8 mouse cellular contexts compared by ENCODE assay signal in genomic region chr6:91157237-91157570, GRCm38 (mm10). TPM values are rescaled to one million over a fixed set of nuclear protein-coding genes. Genes with fewer than 3 reads are reported as not detected.
A peak's percentile ranks its signal among the peaks of the same experiment; 100 is the strongest.
DNase-seq lines count a peak whose midpoint lies in the region; ATAC-seq and TF ChIP-seq lines count a peak whose summit lies in the region.

No protein-coding gene starts in this region.

- H3K4me2 ChIP-seq in kidney, postnatal 0 days (ENCODE audit: low read length), result peak overlapping the region; percentile 74
- H3K4me2 ChIP-seq in embryonic facial prominence, embryonic 11.5 days (ENCODE audit: low read depth, low read length), result peak overlapping the region; percentile 75
- H3K4me2 ChIP-seq in hindbrain, embryonic 15.5 days, result peak overlapping the region; percentile 74
- H3K4me2 ChIP-seq in midbrain, embryonic 16.5 days (ENCODE audit: low read length), result peak overlapping the region; percentile 90

- no peak for TF ChIP-seq CTCF in kidney, postnatal 0 days (IDR thresholded peaks at IDR 0.05; ENCODE audit: low read depth)

- no peak for ATAC-seq in kidney, postnatal 0 days (replicated peaks; ENCODE audit: low FRiP score, low read depth)
- ATAC-seq in embryonic facial prominence, embryonic 11.5 days (replicated peaks; ENCODE audit: insufficient number of reproducible peaks, low FRiP score, low TSS enrichment, low read depth), result no peak
- ATAC-seq in hindbrain, embryonic 15.5 days (ENCODE audit: low FRiP score, low read depth), result no peak
- ATAC-seq in midbrain, embryonic 16.5 days, result no peak
- ATAC-seq in granulocyte monocyte progenitor cell, adult 5-6 weeks (replicated peaks; ENCODE audit: poor library complexity, severe bottlenecking), result no peak

- no peaks in the 10 kb centered on the region for H3K36me3 ChIP-seq in kidney, postnatal 0 days (ENCODE audit: insufficient read depth, low read length)
- no peaks in the 10 kb centered on the region for H3K36me3 ChIP-seq in embryonic facial prominence, embryonic 11.5 days (replicated peaks; ENCODE audit: control insufficient read depth, insufficient read depth, low read depth, low read length)
- no peaks in the 10 kb centered on the region for H3K36me3 ChIP-seq in hindbrain, embryonic 15.5 days
- no peaks in the 10 kb centered on the region for H3K36me3 ChIP-seq in midbrain, embryonic 16.5 days (ENCODE audit: control insufficient read depth, insufficient read depth, low read length)

- no peaks in the 10 kb centered on the region for H3K9me3 ChIP-seq in kidney, postnatal 0 days (replicated peaks; ENCODE audit: low read length)
- H3K9me3 ChIP-seq in embryonic facial prominence, embryonic 11.5 days (replicated peaks; ENCODE audit: control insufficient read depth, low read length), result no peaks in the 10 kb centered on the region
- no peaks in the 10 kb centered on the region for H3K9me3 ChIP-seq in hindbrain, embryonic 15.5 days
- H3K9me3 ChIP-seq in midbrain, embryonic 16.5 days (replicated peaks; ENCODE audit: control insufficient read depth, low read length, poor library complexity, severe bottlenecking), result no peaks in the 10 kb centered on the region

- 34% methylated on average over 6 of the region's 6 CpGs for WGBS in kidney, postnatal 0 days
- WGBS in embryonic facial prominence, embryonic 11.5 days, result 26% methylated on average over 6 of the region's 6 CpGs
- 30% methylated on average over 6 of the region's 6 CpGs for WGBS in hindbrain, embryonic 15.5 days
- 36% methylated on average over 6 of the region's 6 CpGs for WGBS in midbrain, embryonic 16.5 days

- peak overlapping the region; percentile 52 for H3K4me3 ChIP-seq in kidney, postnatal 0 days (replicated peaks; ENCODE audit: low read depth, low read length)
- peak overlapping the region; percentile 62 for H3K4me3 ChIP-seq in embryonic facial prominence, embryonic 11.5 days (ENCODE audit: low read depth, low read length)
- H3K4me3 ChIP-seq in hindbrain, embryonic 15.5 days, result peak overlapping the region; percentile 62
- peak overlapping the region; percentile 71 for H3K4me3 ChIP-seq in midbrain, embryonic 16.5 days (ENCODE audit: low read depth, low read length)

- H3K27ac ChIP-seq in kidney, postnatal 0 days, result peak overlapping the region; percentile 87
- peak overlapping the region; percentile 72; the same call in 1 of the 2 replicates for H3K27ac ChIP-seq in embryonic facial prominence, embryonic 11.5 days (replicated peaks; ENCODE audit: low read depth, low read length)
- H3K27ac ChIP-seq in hindbrain, embryonic 15.5 days (replicated peaks), result peak overlapping the region; percentile 87
- H3K27ac ChIP-seq in midbrain, embryonic 16.5 days (ENCODE audit: low read length), result peak overlapping the region; percentile 87

- peaks cover 11% of the 10 kb centered on the region; the same call in 1 of the 2 replicates for H3K4me1 ChIP-seq in kidney, postnatal 0 days (replicated peaks; ENCODE audit: insufficient read depth, low read length)
- H3K4me1 ChIP-seq in embryonic facial prominence, embryonic 11.5 days (ENCODE audit: control insufficient read depth, insufficient read depth, low read length), result peaks cover 6% of the 10 kb centered on the region
- peaks cover 90% of the 10 kb centered on the region for H3K4me1 ChIP-seq in hindbrain, embryonic 15.5 days (replicated peaks)
- peaks cover 76% of the 10 kb centered on the region for H3K4me1 ChIP-seq in midbrain, embryonic 16.5 days (ENCODE audit: control insufficient read depth, insufficient read depth, low read length)

- peak overlapping the region; percentile 68 for H3K9ac ChIP-seq in kidney, postnatal 0 days (ENCODE audit: low read depth, low read length)
- H3K9ac ChIP-seq in embryonic facial prominence, embryonic 11.5 days (replicated peaks; ENCODE audit: low read length), result peak overlapping the region; percentile 70
- peak overlapping the region; percentile 70 for H3K9ac ChIP-seq in hindbrain, embryonic 15.5 days
- H3K9ac ChIP-seq in midbrain, embryonic 16.5 days (ENCODE audit: low read depth, low read length), result peak overlapping the region; percentile 88

- no peak for DNase-seq in kidney, postnatal 0 days (ENCODE audit: low spot score)
- no peak for DNase-seq in kidney, postnatal 14 days
- DNase-seq in embryonic facial prominence, embryonic 11.5 days (ENCODE audit: low spot score), result no peak
- DNase-seq in right cerebral cortex, postnatal 14 days, result no peak
- no peak for DNase-seq in adrenal gland, adult 8-10 months

- no peaks in the 10 kb centered on the region for H3K27me3 ChIP-seq in kidney, postnatal 0 days (ENCODE audit: insufficient read depth, low read length)
- H3K27me3 ChIP-seq in embryonic facial prominence, embryonic 11.5 days (ENCODE audit: control insufficient read depth, insufficient read depth, low read length), result no peaks in the 10 kb centered on the region
- H3K27me3 ChIP-seq in hindbrain, embryonic 15.5 days, result no peaks in the 10 kb centered on the region
- H3K27me3 ChIP-seq in midbrain, embryonic 16.5 days (ENCODE audit: control insufficient read depth, insufficient read depth, low read depth, low read length), result no peaks in the 10 kb centered on the region

RNA-seq across cellular contexts. Expression of gene Hdac11, which starts 0.7 kb away (rescaled TPM):
- 16.2 and 17.3 TPM in 2 replicates for polyA plus RNA-seq in kidney, postnatal 0 days (2015; fragmentation: Nextera tagmentation; extraction: Ambion mirVana)
- polyA plus RNA-seq in embryonic facial prominence, embryonic 11.5 days (2014; fragmentation: Nextera tagmentation; extraction: Ambion mirVana), result 11.0 TPM in 2 replicates
- 43.4 and 44.4 TPM in 2 replicates for polyA plus RNA-seq in hindbrain, embryonic 15.5 days (2015; fragmentation: Nextera tagmentation; extraction: Ambion mirVana)
- polyA plus RNA-seq in midbrain, embryonic 16.5 days (2015; fragmentation: Nextera tagmentation; extraction: Ambion mirVana), result 48.0 and 56.3 TPM in 2 replicates
- 0.32 and 2.5 TPM in 2 replicates for total RNA-seq in granulocyte monocyte progenitor cell, adult 5-6 weeks (2014; fragmentation: Nextera tagmentation)
- total RNA-seq in granulocyte monocyte progenitor cell, adult 5-6 weeks (2017), result 0.43 and 1.5 TPM in 2 replicates
- 10 to 100 TPM in 3 of 4 experiments, 1 to 10 TPM in 1; 9.8 to 26.5 (median 20.6) TPM for total RNA-seq in adrenal gland, adult 8-10 months (2022)

RNA-seq across cellular contexts. Expression of gene Nup210, which starts 40.6 kb away (rescaled TPM):
- polyA plus RNA-seq in kidney, postnatal 0 days (2015; fragmentation: Nextera tagmentation; extraction: Ambion mirVana), result 11.7 and 14.1 TPM in 2 replicates
- polyA plus RNA-seq in embryonic facial prominence, embryonic 11.5 days (2014; fragmentation: Nextera tagmentation; extraction: Ambion mirVana), result 6.7 and 8.9 TPM in 2 replicates
- 17.0 and 21.2 TPM in 2 replicates for polyA plus RNA-seq in hindbrain, embryonic 15.5 days (2015; fragmentation: Nextera tagmentation; extraction: Ambion mirVana)
- 20.5 and 20.7 TPM in 2 replicates for polyA plus RNA-seq in midbrain, embryonic 16.5 days (2015; fragmentation: Nextera tagmentation; extraction: Ambion mirVana)
- 209 and 244 TPM in 2 replicates for total RNA-seq in granulocyte monocyte progenitor cell, adult 5-6 weeks (2014; fragmentation: Nextera tagmentation)
- total RNA-seq in granulocyte monocyte progenitor cell, adult 5-6 weeks (2017), result 201 and 270 TPM in 2 replicates
- 10 to 100 TPM in 2 of 4 experiments, 1 to 10 TPM in 2; 3.5 to 14.2 (median 9.0) TPM for total RNA-seq in adrenal gland, adult 8-10 months (2022)

RNA-seq across cellular contexts. Expression of gene Fbln2, which starts 55.1 kb away (rescaled TPM):
- polyA plus RNA-seq in kidney, postnatal 0 days (2015; fragmentation: Nextera tagmentation; extraction: Ambion mirVana), result 20.9 and 22.0 TPM in 2 replicates
- polyA plus RNA-seq in embryonic facial prominence, embryonic 11.5 days (2014; fragmentation: Nextera tagmentation; extraction: Ambion mirVana), result 61.9 and 76.6 TPM in 2 replicates
- polyA plus RNA-seq in hindbrain, embryonic 15.5 days (2015; fragmentation: Nextera tagmentation; extraction: Ambion mirVana), result 28.7 and 29.0 TPM in 2 replicates
- 11.9 and 12.5 TPM in 2 replicates for polyA plus RNA-seq in midbrain, embryonic 16.5 days (2015; fragmentation: Nextera tagmentation; extraction: Ambion mirVana)
- total RNA-seq in granulocyte monocyte progenitor cell, adult 5-6 weeks (2014; fragmentation: Nextera tagmentation), result not detected in 2 replicates
- not detected in 2 replicates for total RNA-seq in granulocyte monocyte progenitor cell, adult 5-6 weeks (2017)
- total RNA-seq in adrenal gland, adult 8-10 months (2022), result 10 to 100 TPM in 3 of 4 experiments, 1 to 10 TPM in 1; 8.8 to 24.6 (median 14.7) TPM
